Mouse (Mus musculus): Measurements from ENCODE around the gene Stpg3. TPM values are rescaled to one million over a fixed set of nuclear protein-coding genes. Genes with fewer than 3 reads are reported as not detected.

Gene Stpg3
- polyA plus RNA-seq, 1 experiment: not detected

DNA sequence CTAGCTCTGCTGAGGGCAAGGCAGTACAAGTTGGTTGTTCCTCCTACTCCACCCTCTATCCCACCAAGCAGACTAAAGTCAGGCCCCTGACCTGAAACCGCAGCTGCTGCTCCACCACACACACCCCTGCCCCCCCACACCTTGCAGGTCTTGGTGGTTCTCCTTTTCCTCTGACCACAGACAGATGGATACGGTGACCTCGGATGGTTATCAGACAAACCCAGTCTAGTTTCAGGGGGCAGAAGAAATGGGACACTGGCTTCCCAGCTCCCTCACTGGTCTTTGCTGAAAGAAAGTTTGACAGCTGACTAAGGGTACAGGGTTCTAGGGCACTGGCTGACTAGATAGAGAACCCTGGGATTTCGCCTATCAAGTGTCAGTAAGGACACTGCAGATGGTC, 19.0 kb upstream of the Stpg3 start:
- Histone ChIP-seq H3K9ac (ENCODE audit: low read depth, poor library complexity, severe bottlenecking) (no peak overlapping the region), H3K36me3 (ENCODE audit: control insufficient read depth, insufficient read depth, low read length, poor library complexity, severe bottlenecking) (no peaks in the 10 kb centered on the region), H3K4me1 (ENCODE audit: control insufficient read depth, insufficient read depth, low read length) (peaks cover 15% of the 10 kb centered on the region), H3K27me3 (ENCODE audit: control insufficient read depth, insufficient read depth, low read length, poor library complexity, severe bottlenecking) (no peaks in the 10 kb centered on the region), H3K27ac (ENCODE audit: insufficient read depth, low read length) (no peak overlapping the region), H3K9me3 (replicated peaks; ENCODE audit: control insufficient read depth, insufficient read depth, low read length, poor library complexity, severe bottlenecking) (no peaks in the 10 kb centered on the region), H3K4me3 (ENCODE audit: low read depth, low read length) (no peak overlapping the region)
- TF ChIP-seq CTCF (IDR thresholded peaks at IDR 0.05; ENCODE audit: low read depth, low read length) (no peak), POLR2A (IDR thresholded peaks at IDR 0.05; ENCODE audit: insufficient read depth, low read length) (no peak), EP300 (IDR thresholded peaks at IDR 0.05; ENCODE audit: insufficient read depth, low read depth, low read length) (no peak)

DNA sequence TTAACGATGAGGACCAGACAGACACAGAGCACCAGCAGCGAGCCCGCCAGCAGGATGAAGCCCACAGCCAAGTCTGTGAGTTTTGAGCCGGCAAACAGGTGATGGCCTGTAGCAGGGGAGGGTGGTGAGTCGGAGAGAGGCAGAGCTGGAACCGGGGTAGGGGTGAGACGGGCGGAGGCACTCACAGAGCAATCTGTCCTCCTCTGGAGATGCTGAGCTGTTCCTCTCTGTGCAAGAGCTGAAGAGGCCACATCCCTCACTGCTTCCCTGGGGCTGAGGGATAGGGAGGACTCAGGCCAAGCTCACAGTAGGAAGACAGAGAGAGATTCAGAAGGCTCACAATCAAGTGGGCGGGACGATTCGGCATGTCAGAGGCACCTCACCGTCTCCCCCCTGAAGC, 16.6 kb upstream of the Stpg3 start:
- Histone ChIP-seq H3K27me3 (ENCODE audit: control insufficient read depth, insufficient read depth, low read length, poor library complexity, severe bottlenecking) (no peaks in the 10 kb centered on the region), H3K27ac (ENCODE audit: insufficient read depth, low read length) (peak overlapping the region; percentile 20; the same call in 1 of the 2 replicates), H3K4me1 (ENCODE audit: control insufficient read depth, insufficient read depth, low read length) (peaks cover 2% of the 10 kb centered on the region), H3K9me3 (replicated peaks; ENCODE audit: control insufficient read depth, insufficient read depth, low read length, poor library complexity, severe bottlenecking) (no peaks in the 10 kb centered on the region), H3K9ac (ENCODE audit: low read depth, poor library complexity, severe bottlenecking) (peak overlapping the region; percentile 7), H3K36me3 (ENCODE audit: control insufficient read depth, insufficient read depth, low read length, poor library complexity, severe bottlenecking) (no peaks in the 10 kb centered on the region), H3K4me3 (ENCODE audit: low read depth, low read length) (peak overlapping the region; percentile 41)
- TF ChIP-seq POLR2A (IDR thresholded peaks at IDR 0.05; ENCODE audit: insufficient read depth, low read length) (no peak), EP300 (IDR thresholded peaks at IDR 0.05; ENCODE audit: insufficient read depth, low read depth, low read length) (no peak), CTCF (IDR thresholded peaks at IDR 0.05; ENCODE audit: low read depth, low read length) (no peak)

DNA sequence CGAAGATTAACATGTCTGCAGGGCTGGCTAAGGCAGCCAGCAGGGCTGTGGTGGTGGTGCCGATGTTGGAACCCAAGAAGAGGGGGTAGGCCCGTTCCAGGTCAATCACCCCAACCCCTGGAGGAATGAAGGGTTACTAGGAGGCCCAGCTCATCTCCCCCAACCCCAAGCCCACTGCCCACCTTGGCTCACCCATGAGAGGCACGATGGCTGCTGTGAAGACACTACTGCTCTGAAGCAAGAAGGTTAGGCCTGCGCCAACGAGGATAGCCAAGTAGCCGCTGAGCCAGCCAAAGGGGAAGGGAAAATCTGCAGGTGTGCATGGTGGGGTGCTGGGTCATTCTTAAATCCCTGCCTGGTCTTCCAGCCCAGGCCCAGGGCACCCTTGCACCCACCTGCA, 16.1 kb upstream of the Stpg3 start:
- TF ChIP-seq EP300 (IDR thresholded peaks at IDR 0.05; ENCODE audit: insufficient read depth, low read depth, low read length) (no peak), POLR2A (IDR thresholded peaks at IDR 0.05; ENCODE audit: insufficient read depth, low read length) (no peak), CTCF (IDR thresholded peaks at IDR 0.05; ENCODE audit: low read depth, low read length) (no peak)
- peak overlapping the region; percentile 41 for H3K4me3 ChIP-seq (ENCODE audit: low read depth, low read length)
- H3K4me1 ChIP-seq (ENCODE audit: control insufficient read depth, insufficient read depth, low read length): no peaks in the 10 kb centered on the region
- 0 out of 2 replicates have a peak overlapping the region, but pooled peaks have one; percentile 20 for H3K27ac ChIP-seq (ENCODE audit: insufficient read depth, low read length)
- H3K27me3 ChIP-seq (ENCODE audit: control insufficient read depth, insufficient read depth, low read length, poor library complexity, severe bottlenecking): no peaks in the 10 kb centered on the region
- H3K9ac ChIP-seq (ENCODE audit: low read depth, poor library complexity, severe bottlenecking): peak overlapping the region; percentile 7
- no peaks in the 10 kb centered on the region for H3K9me3 ChIP-seq (replicated peaks; ENCODE audit: control insufficient read depth, insufficient read depth, low read length, poor library complexity, severe bottlenecking)
- H3K36me3 ChIP-seq (ENCODE audit: control insufficient read depth, insufficient read depth, low read length, poor library complexity, severe bottlenecking): no peaks in the 10 kb centered on the region

DNA sequence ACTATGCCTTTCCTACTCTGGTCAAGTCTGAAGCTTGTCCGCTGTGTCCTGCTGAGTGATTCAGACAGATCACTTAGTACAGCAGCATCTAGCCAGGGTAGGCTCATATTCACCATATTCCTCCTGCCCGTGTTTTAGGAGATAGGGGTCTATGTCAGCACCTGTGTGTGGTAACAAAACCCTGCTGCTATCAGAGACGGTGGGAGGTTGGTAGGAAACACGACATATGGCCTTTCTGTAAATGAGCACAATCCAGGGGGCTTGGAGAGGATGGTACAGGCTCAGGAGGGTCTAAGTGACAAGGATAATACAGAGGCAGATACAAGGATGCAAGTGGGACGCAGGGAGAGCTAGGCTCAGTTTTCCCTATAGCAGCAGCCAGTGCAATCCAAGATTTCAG, 15.1 kb upstream of the Stpg3 start:
- Histone ChIP-seq H3K9ac (ENCODE audit: low read depth, poor library complexity, severe bottlenecking) (no peak overlapping the region), H3K27ac (ENCODE audit: insufficient read depth, low read length) (no peak overlapping the region), H3K4me3 (ENCODE audit: low read depth, low read length) (no peak overlapping the region), H3K9me3 (replicated peaks; ENCODE audit: control insufficient read depth, insufficient read depth, low read length, poor library complexity, severe bottlenecking) (no peaks in the 10 kb centered on the region), H3K27me3 (ENCODE audit: control insufficient read depth, insufficient read depth, low read length, poor library complexity, severe bottlenecking) (no peaks in the 10 kb centered on the region), H3K36me3 (ENCODE audit: control insufficient read depth, insufficient read depth, low read length, poor library complexity, severe bottlenecking) (no peaks in the 10 kb centered on the region), H3K4me1 (ENCODE audit: control insufficient read depth, insufficient read depth, low read length) (no peaks in the 10 kb centered on the region)
- TF ChIP-seq CTCF (IDR thresholded peaks at IDR 0.05; ENCODE audit: low read depth, low read length) (no peak), POLR2A (IDR thresholded peaks at IDR 0.05; ENCODE audit: insufficient read depth, low read length) (no peak), EP300 (IDR thresholded peaks at IDR 0.05; ENCODE audit: insufficient read depth, low read depth, low read length) (no peak)

DNA sequence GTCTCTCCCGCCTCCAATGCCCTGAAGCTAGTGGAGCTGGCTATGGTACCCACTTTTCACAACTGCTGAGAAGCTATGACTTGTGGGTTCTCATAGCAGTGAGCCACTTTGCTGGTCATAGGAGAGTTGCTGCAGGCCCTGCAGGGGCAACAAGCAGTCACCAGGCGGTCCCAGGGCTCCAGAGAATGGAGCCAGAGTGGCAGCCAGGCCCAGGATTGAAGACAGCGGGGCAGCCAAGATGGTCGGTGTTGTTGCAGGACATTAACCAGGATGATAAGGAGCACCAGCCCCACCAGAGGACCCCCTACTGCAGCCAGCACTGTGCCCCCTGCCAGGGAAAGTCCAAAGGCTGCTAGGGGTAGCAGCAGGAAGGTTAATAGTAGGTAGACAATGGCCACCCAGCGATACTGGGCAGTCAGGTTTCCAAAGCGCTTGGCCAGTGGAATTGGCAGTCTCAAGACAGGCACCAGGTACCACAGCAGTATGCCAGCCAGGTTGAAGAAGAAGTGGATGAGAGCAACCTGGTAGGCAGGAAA, 14.6 kb upstream of the Stpg3 start:
- H3K9me3 ChIP-seq (replicated peaks; ENCODE audit: control insufficient read depth, insufficient read depth, low read length, poor library complexity, severe bottlenecking): no peaks in the 10 kb centered on the region
- no peaks in the 10 kb centered on the region for H3K27me3 ChIP-seq (ENCODE audit: control insufficient read depth, insufficient read depth, low read length, poor library complexity, severe bottlenecking)
- no peak overlapping the region for H3K27ac ChIP-seq (ENCODE audit: insufficient read depth, low read length)
- TF ChIP-seq CTCF (IDR thresholded peaks at IDR 0.05; ENCODE audit: low read depth, low read length) (no peak), POLR2A (IDR thresholded peaks at IDR 0.05; ENCODE audit: insufficient read depth, low read length) (no peak), EP300 (IDR thresholded peaks at IDR 0.05; ENCODE audit: insufficient read depth, low read depth, low read length) (no peak)
- H3K36me3 ChIP-seq (ENCODE audit: control insufficient read depth, insufficient read depth, low read length, poor library complexity, severe bottlenecking): no peaks in the 10 kb centered on the region
- H3K4me1 ChIP-seq (ENCODE audit: control insufficient read depth, insufficient read depth, low read length): no peaks in the 10 kb centered on the region
- H3K9ac ChIP-seq (ENCODE audit: low read depth, poor library complexity, severe bottlenecking): no peak overlapping the region
- no peak overlapping the region for H3K4me3 ChIP-seq (ENCODE audit: low read depth, low read length)

DNA sequence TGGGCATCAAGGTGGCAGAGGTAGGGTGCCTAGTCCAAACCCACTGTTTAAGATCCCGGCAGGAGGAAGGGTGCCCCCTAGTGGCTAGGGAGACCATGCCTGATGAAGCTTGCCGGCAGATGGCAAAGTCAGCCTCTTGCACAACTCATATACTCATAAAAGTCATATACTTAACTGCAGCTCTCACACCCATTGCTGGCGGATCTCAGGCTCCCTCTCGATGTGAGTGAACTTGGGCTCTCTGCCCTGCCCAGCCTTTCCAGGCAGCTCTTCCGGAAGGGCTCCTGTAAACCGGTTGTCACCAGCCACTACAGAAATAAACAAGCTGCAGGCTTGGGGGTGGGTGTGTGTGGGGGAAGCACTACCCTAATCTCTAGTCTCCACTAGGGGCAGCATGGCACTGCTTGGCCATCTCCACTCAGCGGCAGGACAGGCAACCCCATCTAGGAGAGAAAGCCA, 14.0 kb upstream of the Stpg3 start:
- Histone ChIP-seq H3K27ac (ENCODE audit: insufficient read depth, low read length) (peak overlapping the region; percentile 64), H3K4me1 (ENCODE audit: control insufficient read depth, insufficient read depth, low read length) (no peaks in the 10 kb centered on the region), H3K9ac (ENCODE audit: low read depth, poor library complexity, severe bottlenecking) (peak overlapping the region; percentile 19), H3K27me3 (ENCODE audit: control insufficient read depth, insufficient read depth, low read length, poor library complexity, severe bottlenecking) (no peaks in the 10 kb centered on the region), H3K9me3 (replicated peaks; ENCODE audit: control insufficient read depth, insufficient read depth, low read length, poor library complexity, severe bottlenecking) (no peaks in the 10 kb centered on the region), H3K36me3 (ENCODE audit: control insufficient read depth, insufficient read depth, low read length, poor library complexity, severe bottlenecking) (peaks cover 5% of the 10 kb centered on the region), H3K4me3 (ENCODE audit: low read depth, low read length) (peak overlapping the region; percentile 46)
- peak; percentile 22 for TF ChIP-seq POLR2A (IDR thresholded peaks at IDR 0.05; ENCODE audit: insufficient read depth, low read length)
- peak; percentile 56; the same call in 1 of the 2 replicates for TF ChIP-seq EP300 (IDR thresholded peaks at IDR 0.05; ENCODE audit: insufficient read depth, low read depth, low read length)
- peak; percentile 89 for TF ChIP-seq CTCF (IDR thresholded peaks at IDR 0.05; ENCODE audit: low read depth, low read length)

All from ES-Bruce4 (cell line).